Mouse (Mus musculus): ENCODE data around the gene Stard10.

DNA sequence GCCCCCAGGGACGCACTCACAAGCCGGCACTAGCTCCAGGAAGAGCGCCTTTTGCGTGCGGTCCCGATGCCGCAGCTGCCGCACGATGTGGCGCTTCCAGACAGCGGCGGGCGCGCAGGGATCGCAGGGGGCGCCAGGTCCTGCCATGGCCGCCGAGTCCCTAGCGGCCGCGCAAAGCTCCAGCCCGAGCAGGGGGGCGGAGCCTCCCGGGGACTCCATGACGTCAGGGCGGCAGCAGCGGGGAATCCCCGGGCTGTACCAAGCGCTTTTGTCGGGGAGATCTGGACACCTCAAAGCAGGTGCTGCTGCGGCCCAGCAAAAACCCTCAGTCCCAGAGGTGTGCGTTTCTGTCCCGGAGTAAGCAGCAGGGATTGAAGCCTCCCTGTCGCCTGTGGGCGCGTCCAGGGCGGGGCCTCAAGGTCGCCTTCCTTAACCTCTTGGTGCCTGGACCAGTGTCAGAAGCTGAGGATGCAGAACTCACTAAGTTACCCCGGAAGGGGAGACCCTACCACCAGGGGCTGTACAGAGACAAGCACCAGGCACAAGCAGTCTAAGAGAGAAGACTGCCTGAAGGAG is 14.9 kb upstream of the Stard10 start, which contains the start of gene Atg16l2:
- no peak for TF ChIP-seq MAFK (IDR thresholded peaks at IDR 0.05; ENCODE audit: insufficient read depth, low read depth, low read length)
- no peak for TF ChIP-seq ZC3H11A (IDR thresholded peaks at IDR 0.05; ENCODE audit: borderline replicate concordance, low read depth, low read length)
- TF ChIP-seq HCFC1 (IDR thresholded peaks at IDR 0.05; ENCODE audit: borderline replicate concordance, insufficient read depth, low read length): no peak; the same call in 1 of the 2 replicates
